Mouse (Mus musculus): ENCODE measurements around the gene M6pr.

GRCm38 (mm10) chr6:122366287-122366686, 57.8 kb downstream of the M6pr start:
- TF ChIP-seq POLR2A (IDR thresholded peaks at IDR 0.05; ENCODE audit: control insufficient read depth, low read depth, low read length) (no peak), CTCF (IDR thresholded peaks at IDR 0.05; ENCODE audit: control insufficient read depth, insufficient read depth, insufficient replicate concordance, low read depth, low read length) (no peak)
